Mouse (Mus musculus) adipocyte (in vitro differentiated cells): ENCODE results near the gene Lgals3bp.
A peak's percentile ranks its signal among the peaks of the same experiment; 100 is the strongest.

Experiments
- DNase-seq: peaks from one replicate; pipeline ENCODE4 v3.0.0-alpha.2; 2016; ENCODE audit warnings: low spot score

Lgals3bp gene

DNA sequence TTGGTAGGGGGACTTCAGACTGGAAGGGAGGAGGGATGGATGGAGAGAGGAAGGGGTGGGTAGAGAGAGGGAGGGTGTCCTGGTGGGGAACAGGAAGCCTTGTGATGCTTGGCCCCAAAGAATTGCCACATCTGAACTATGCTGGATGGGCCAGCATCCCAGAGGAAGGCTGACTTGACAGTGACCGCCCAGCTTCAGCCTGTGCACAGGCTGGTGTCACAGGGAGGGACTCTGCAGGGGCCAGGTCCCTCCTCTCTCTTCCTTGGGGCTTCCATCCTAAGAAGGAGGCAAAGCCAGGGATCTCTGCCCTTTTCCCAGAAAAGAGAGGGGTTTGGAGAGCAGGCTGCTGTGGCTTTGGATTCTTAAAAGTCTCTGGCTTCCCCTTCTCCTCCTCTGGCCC is 39.4 kb downstream of the Lgals3bp start:
- no peak for DNase-seq

DNA sequence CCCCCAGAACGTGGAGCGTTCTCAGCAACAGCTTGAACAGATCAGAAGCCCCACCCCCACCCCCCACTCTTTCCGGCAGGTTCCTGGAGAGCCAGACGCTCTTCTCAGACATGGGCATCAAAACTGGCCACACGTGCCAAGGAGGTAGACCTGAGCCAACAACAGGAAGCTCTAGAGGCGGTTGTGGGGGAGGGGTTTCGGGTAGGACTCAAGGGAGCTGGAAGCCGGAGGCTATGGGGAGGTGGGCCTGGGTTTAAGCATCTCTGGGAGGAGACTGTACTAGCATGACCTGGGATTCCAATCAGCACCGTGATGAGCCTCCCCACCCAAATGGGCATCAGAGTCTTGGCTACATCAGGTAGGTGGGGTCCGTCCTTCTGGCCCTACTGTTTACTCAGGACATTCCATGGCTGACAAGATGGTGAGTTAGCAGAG is 41.0 kb downstream of the Lgals3bp start:
- no peak for DNase-seq

DNA sequence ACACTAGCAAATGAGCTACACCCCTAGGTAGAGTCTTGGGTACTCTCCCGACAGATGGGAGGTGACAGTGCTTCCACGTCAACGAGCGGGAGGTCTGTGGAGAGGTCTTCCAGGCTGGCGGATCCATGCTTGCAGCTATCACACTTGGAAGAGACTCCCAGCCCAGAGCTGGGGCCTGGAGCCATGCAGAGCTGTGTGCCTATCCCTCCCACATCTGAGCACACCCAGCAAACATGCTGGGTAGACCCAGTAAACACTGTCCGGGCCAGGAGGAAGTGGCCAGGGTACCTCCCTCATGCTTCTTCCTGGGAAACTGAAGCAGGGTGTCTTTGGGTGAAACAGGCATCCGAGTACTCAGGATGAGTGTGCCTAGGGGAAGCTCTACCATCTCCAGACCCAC is 41.4 kb downstream of the Lgals3bp start:
- DNase-seq: no peak

DNA sequence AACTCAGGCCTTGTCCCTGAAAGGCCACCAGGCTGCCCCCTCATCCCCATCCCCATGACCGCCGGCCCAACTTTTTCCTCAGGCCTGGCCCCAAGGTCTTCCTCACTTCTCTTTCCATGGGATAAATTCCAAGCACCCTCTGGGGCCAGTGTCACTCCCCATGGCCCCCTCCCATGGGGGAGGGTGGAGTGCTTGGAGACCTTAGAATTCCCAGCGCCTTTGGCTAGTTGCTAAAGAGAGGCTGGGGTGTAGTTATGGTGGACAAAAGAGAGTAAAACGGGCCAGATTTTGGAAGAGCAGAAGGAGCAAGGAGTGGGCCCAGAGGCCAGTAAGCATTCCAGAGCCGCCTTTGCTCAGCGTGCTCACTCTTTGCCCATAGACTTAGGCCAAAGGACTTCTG is 46.3 kb downstream of the Lgals3bp start, which contains the start of gene Timp2:
Timp2 (minus strand) TSS at position 101 of the 400 bp plus-strand sequence.
- DNase-seq: no peak

DNA sequence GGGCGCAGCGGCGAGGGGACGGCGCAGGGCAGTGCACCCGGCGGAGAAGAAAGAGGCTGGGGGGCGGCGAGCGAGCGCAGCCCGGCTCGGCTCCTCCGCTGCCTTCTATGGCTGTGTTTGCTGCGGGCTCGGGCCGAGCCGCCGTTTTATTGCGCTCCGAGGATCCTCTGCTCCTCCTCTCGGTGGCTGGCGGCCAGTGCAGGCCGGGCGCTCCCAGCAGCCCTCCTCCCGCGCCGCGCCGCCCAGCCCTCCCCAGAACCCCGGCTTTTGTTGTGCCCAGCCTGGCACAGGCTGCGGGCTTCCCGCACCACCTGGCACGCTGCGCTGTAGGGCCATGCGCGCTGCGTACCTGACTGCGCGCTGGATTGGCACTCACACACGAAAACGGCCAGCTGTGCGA is 46.7 kb downstream of the Lgals3bp start:
- DNase-seq: peak; percentile 74

DNA sequence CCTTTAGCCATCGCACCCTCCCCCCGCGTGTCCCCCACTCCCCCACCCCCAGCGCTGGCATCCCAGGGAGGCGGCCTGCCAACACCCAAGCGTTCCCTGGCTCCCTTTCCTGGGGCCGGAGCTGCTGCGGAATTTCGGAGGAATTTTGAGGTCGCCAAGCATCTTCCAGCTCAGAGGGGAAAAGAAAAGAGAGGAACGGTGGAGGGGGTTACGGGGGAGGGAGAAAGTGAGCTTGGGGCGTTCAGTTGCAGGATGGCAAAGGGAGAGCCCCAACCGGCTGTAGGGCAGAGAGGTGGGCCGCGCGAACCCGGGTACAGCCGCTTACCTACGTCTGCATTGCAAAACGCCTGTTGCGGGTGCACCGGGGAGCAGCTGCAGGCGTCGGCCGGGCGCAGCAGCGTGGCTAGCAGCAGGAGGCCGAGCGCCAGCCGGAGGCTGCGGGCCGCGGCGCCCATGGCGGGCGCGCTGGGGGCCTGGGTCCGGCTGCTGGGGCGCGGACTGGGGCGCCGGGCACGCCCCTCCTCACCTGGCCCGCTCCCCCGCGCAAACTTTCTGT is 47.2 kb downstream of the Lgals3bp start:
- no peak for DNase-seq

DNA sequence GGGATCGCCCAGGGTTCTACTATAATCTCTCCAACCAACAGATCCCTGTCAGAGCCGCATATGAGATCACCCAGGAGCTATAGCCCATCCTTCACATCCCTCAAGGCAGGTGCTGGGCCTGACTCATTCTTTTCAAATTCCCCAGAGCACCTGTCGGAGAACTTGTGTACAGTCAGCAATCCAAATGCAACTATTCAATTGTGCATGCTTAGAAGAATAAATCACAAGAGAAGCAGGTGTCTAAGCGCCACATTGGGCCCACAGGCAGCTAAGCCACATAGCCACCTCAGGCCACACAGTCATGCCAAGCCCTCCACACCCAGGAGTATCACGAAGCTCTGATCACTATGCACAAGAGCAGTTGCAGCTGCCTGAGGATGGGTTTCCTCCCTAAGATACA is 52.4 kb downstream of the Lgals3bp start:
- DNase-seq: no peak

DNA sequence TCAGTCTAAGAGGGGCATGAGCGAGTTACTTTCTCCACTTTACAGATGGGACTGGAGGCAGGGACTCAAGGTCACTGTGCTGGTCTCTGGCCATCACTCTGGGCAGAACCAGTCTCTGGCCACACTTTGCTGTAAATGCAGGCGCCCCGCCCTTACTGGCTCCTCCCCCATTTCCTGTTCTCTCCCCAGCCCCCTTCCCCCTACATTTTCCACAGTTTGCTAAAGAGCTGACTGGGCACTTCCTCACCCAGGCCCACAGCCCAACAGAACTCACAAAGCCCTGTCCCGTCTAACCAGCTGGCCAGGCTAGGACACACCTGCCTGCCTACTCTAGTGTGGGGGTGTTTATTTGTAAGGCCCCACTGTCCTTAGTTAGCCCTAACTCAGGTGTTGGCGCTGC is 53.0 kb downstream of the Lgals3bp start:
- no peak for DNase-seq

DNA sequence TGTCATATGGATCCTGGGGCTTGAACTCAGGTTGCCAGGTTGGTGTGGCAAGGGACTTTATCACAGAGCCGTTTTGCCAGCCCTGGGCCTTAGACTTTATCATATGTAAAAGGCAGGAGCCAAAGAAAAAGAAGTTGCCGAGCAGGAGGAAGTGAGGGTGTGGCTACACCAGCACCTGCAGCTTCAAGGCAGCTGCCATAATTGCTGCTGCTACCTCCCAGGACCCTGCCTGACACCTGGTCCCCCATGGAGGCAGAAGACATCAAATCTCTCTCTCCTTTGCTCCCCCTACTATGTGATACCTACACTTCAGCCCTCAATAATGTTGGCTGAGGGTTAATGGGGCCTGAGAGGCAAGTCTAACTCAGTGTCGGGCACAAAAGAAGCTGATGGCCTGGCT is 53.5 kb downstream of the Lgals3bp start:
- no peak for DNase-seq

DNA sequence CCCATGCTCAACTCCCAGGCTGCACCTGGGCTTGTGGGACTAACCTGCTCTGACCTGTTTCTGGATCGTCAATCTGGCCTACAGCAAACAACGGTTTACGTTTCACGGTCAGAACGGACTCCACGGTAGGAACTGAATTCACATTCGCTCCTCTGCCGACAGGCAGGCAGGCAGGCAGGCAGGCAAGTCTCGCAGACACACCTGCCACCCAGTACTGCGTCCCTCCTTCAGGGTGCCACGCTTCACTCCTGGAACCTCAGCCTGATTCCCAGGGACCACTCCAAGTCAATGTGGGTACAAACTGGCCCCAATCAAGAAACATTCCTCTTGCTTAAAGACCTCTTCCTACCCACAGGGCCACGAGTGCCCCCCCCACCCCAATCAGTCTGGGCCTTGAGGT is 54.0 kb downstream of the Lgals3bp start:
- no peak for DNase-seq

DNA sequence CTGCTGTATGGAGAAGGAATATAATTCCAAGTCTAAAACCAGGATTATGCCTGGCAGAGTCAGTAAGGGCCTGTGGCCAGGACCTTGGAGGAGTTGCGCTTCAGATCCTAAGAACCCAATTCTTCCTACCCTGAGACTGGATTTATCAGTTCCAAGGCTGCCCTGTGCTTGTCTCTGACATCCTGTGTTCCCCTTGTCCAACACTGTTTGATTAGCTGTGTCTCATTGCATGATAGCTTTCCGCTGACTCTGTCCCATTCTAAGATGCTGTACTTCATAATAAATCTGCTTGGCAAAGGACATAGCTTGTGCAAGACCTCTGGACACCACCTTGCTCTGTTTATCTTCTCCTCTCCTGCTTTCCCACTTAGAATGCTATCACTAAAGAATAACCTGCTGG is 54.5 kb downstream of the Lgals3bp start:
- DNase-seq: no peak

DNA sequence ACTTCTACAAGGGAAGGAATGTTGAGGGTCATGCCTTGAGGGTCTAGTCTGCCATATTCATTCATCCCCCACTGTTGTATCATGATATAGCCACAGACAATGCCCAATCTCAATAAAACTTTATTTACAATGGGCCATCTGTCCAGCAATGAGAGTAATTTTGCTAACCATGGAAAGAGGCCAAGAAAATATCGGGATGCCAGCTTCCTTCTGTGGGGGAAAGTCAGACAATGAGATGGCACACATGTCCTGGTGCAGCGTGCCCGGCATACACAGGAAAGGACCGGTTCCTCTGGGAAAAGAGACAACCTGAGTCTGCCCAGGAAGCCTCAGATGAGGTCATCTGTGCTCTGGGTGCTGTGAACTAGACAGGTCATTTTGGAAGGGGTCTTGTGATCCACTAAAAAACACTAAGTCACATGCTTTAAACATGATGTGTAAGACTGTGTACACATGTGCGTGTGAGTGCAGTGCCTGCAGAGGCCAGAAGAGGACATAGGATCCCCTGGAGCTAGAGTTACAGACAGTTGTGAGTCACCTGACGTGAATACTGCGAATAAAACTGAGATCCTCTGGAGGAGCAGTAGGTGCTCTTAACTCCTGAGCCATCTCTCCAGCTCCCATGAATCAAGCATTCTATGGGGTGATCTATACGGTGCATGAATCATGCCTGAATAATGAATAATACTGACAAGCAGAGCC is 55.3 kb downstream of the Lgals3bp start:
- no peak for DNase-seq

DNA sequence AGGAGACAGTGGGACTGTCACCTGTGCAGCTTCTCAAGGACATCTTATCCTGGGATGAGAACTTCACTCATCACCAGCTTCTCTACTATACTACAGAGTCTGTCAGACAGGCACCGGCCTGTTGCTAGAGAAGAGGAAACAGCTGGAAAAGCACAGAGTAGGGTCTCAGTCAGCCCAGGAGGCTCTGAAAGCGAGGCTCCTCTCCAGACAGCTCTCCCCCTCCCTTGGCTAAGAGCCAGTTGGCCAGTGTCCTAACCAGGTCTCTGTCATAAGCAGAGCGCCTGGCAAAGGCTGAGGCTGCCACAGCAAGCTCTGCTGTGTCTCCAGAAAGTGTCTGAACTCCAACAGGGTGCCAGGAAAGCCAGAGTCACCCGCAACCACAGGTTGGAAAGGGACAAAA is 56.2 kb downstream of the Lgals3bp start:
- DNase-seq: no peak

DNA sequence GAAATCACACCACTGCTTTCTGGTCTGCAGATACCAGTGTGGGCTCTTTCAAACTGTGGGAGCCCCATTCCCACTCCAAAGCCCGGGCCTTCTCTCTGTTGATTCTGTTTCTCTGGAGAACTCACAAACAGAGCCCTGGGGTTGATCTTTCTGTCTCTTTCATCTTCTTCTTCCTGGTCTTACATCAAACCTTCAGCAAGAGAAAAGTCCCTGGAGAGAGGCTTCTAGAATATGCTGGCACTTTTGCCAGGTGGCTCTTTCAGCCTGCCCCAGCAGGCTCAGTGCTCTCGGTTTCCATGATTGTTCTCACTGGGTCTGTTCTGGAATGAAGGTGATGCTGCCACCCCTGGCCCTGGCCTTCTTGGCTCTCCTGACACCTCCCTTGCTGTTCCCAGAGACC is 58.3 kb downstream of the Lgals3bp start:
- DNase-seq: no peak
